Mouse (Mus musculus) lung, adult 2 months (tissue): ENCODE results near the gene Ints2.

Source experiments
- CTCF ChIP-seq: fragments of 200-500 bp; IDR thresholded peaks from 2 replicates; pipeline ENCODE4 v1.5.1; 2011; ENCODE audit warnings: mild to moderate bottlenecking, low read length, control low read depth; ENCODE audit not compliant: insufficient read depth
- POLR2A ChIP-seq: fragments of 200-500 bp; IDR thresholded peaks from 2 replicates; pipeline ENCODE4 v1.6.1; 2011; ENCODE audit warnings: low read depth, mild to moderate bottlenecking, control low read depth, low read length, borderline replicate concordance; ENCODE audit errors: extremely low read depth

- no peak for TF ChIP-seq CTCF
- no peak for TF ChIP-seq POLR2A
Observed at GRCm38 (mm10) chr11:86257054-86257453, 321 bp downstream of the Ints2 start.
